Mouse (Mus musculus): ENCODE results near the gene Atp1a1. TPM values are rescaled to one million over a fixed set of nuclear protein-coding genes. Genes with fewer than 3 reads are reported as not detected.

Atp1a1 gene
- polyA plus RNA-seq, 1 experiment from 2014 or later, result 55.2 TPM

DNA sequence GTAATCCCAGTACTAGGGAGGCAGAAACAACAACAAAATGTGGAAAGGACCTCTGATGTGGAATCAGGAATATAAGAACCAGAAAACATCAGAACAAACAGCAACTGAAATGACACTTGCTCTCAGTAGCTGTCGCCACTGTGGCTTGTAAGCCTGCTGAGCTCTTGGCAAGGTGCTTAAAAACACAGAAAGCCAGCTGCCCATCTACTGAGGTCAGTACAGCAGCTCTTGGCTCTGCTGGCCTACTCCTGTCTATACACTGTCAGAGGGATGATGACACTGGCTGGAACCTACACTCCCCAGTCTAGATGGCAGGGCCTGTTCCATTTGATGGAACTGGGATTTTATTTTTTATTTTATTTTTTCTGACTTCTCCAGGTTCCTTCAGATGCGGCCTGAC, 71.1 kb downstream of the Atp1a1 start:
- H3K9ac ChIP-seq, result no peak overlapping the region
- no peaks in the 10 kb centered on the region for H3K9me3 ChIP-seq (replicated peaks)
- ATAC-seq, result no peak
- 72% methylated on average over 2 of the region's 2 CpGs for WGBS (ENCODE audit: insufficient replicate concordance)
- H3K4me3 ChIP-seq, result no peak overlapping the region
- H3K4me2 ChIP-seq, result no peak overlapping the region
- peaks cover 16% of the 10 kb centered on the region for H3K27me3 ChIP-seq (replicated peaks)
- no peak overlapping the region for H3K27ac ChIP-seq
- H3K36me3 ChIP-seq, result no peaks in the 10 kb centered on the region
- peaks cover 3% of the 10 kb centered on the region for H3K4me1 ChIP-seq

DNA sequence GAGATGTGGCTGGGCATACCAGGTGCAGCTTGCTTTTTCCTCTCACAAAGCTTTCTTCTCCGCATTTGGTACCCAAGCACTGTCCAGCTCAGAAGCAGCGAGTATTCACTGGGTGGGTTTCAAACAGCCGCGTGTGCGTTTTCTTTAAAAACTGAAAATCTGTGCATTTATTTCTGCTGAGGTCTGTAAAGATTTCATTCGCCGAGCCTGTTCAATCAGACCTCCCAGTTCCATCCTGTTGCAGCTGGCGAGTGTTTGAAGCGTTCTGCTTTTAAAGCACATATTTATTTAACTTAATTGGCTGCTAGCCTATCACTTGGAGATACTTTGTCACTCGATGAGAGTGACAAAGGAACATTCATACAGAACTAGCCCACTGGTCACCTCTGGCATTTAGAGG, 73.6 kb downstream of the Atp1a1 start:
- ATAC-seq, result no peak
- 69% methylated on average over 10 of the region's 10 CpGs for WGBS (ENCODE audit: insufficient replicate concordance)

DNA sequence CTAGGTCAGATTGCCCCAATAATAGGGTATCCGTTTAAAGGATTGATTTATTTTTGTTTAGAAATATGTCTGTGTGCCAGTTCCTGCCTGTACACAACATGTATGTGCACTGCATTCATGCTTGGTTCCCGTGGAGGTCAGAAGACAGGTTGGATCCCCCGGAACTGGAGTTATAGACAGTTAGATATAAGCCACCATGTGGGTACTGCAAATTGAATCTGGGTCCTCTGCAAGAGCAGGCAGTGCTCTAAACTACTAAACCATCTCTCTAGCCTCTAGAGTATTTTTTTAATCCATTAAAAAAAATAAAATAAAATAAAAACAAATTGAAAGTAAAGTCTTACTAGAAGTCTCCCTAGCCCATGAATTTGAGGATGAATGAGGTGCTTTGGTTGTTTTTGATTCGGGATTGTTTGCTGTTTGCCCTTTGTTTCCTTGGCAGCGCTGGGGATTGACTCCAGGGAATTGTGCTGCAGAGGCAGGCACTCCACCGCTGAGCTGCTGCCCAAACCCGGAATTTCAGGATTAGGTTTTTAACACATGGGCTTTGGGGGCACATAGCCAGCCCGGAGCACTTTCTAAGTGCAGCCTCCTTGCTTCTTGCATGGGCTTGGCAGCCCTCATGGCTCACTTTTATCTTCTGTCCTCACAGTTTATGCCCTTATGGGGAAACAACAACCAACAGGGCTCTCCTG, 75.4 kb downstream of the Atp1a1 start:
- Histone ChIP-seq H3K9ac (no peak overlapping the region), H3K36me3 (no peaks in the 10 kb centered on the region), H3K4me3 (no peak overlapping the region), H3K4me1 (peaks cover 18% of the 10 kb centered on the region), H3K9me3 (replicated peaks) (no peaks in the 10 kb centered on the region), H3K27me3 (replicated peaks) (no peaks in the 10 kb centered on the region), H3K27ac (no peak overlapping the region), H3K4me2 (no peak overlapping the region)
- WGBS (ENCODE audit: insufficient replicate concordance), result 54% methylated on average over 8 of the region's 8 CpGs
- ATAC-seq, result no peak

More for the DNA sequence above, 73.6 kb downstream of the Atp1a1 start:
- no peak overlapping the region for H3K4me3 ChIP-seq
- no peaks in the 10 kb centered on the region for H3K27me3 ChIP-seq (replicated peaks)
- H3K4me1 ChIP-seq, result peaks cover 10% of the 10 kb centered on the region
- no peak overlapping the region for H3K4me2 ChIP-seq
- no peaks in the 10 kb centered on the region for H3K36me3 ChIP-seq
- H3K9me3 ChIP-seq (replicated peaks), result no peaks in the 10 kb centered on the region
- no peak overlapping the region for H3K27ac ChIP-seq
- H3K9ac ChIP-seq, result no peak overlapping the region

DNA sequence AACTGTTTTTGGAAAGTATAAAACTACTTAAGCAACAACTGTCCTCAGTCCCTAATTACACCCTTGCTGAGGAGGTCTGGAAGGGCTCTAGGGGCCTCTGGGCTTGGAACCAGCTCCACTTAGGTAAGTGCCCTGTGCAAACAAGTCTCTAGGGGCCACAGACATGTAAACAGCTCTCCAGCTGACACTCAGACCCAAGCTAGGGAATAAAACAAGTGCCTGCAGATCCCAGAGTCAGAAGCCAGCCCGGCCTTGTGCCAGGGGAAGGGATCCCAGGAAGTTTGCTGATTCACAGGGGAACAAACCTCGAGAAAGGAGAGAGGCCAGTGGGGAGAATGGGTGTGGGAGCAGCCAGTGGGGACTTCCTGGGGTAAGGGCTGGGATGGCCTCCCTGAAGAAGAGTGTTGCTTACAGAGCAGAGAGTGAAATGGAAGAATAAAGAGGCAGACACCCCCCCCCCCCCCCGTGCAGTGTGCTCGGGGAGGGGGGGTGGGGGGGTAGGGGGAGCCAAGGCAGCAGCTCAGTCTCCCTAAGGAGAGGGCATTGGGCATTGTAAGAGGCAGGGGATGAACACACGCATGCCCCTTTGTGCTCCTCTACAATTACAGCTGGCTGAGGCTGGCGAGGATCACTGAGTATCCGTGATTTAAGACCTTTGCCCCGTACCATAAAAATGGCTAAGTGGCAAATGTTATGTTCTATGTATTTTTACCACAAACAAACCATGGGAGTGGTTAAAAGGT, 76.2 kb downstream of the Atp1a1 start:
- Histone ChIP-seq H3K4me3 (no peak overlapping the region), H3K4me1 (peaks cover 18% of the 10 kb centered on the region), H3K27me3 (replicated peaks) (no peaks in the 10 kb centered on the region), H3K36me3 (no peaks in the 10 kb centered on the region), H3K4me2 (no peak overlapping the region), H3K9me3 (replicated peaks) (no peaks in the 10 kb centered on the region), H3K27ac (no peak overlapping the region), H3K9ac (no peak overlapping the region)
- no peak for ATAC-seq
- WGBS (ENCODE audit: insufficient replicate concordance), result 59% methylated on average over 6 of the region's 8 CpGs

DNA sequence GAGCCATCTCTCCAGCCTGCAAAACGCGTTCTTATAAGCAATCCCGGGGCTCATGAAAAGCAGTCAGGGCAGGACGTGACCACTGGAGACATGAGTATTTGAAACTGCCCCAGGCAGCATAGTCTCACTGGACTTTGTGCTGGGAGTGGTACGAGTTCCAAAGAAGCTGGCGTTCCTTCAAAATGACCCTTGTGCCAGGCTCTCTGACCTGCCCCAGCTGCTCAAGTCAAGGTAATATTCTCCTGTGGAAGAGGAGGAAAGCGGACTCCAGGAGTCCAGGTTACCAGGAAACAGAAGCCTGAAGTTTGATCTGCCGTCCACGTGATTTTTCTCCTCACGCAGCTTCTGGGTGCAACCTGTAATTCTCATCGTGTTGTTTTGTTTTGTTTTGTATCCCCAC, 77.9 kb downstream of the Atp1a1 start:
- Histone ChIP-seq H3K4me2 (no peak overlapping the region), H3K36me3 (no peaks in the 10 kb centered on the region), H3K4me1 (peaks cover 18% of the 10 kb centered on the region), H3K27me3 (replicated peaks) (no peaks in the 10 kb centered on the region), H3K9ac (no peak overlapping the region), H3K27ac (no peak overlapping the region), H3K9me3 (replicated peaks) (no peaks in the 10 kb centered on the region), H3K4me3 (no peak overlapping the region)
- no peak for ATAC-seq
- 72% methylated on average over 11 of the region's 11 CpGs for WGBS (ENCODE audit: insufficient replicate concordance)

Other genes with a start within 250 kb of the Atp1a1 start
- gene Igsf3, start 227.6 kb downstream of the Atp1a1 start, polyA plus RNA-seq (2016; fragmentation: Nextera tagmentation; extraction: Ambion mirVana), result 10.3 and 10.7 TPM in 2 replicates
- 0.07 and 0.11 TPM in 2 replicates for gene Mab21l3, start 244.3 kb upstream of the Atp1a1 start, polyA plus RNA-seq (2016; fragmentation: Nextera tagmentation; extraction: Ambion mirVana)

All from liver, embryonic 12.5 days (tissue).